Mouse (Mus musculus) kidney, adult 2 months (tissue): ENCODE results near the gene Sdk1.

Source experiments
- CTCF ChIP-seq: fragments of 200-500 bp; conservative IDR thresholded peaks from 2 replicates; pipeline ENCODE4 v1.5.1; 2011; ENCODE audit warnings: low read depth, mild to moderate bottlenecking, control low read depth, low read length, moderate library complexity, mixed read lengths; ENCODE audit not compliant: insufficient read depth, insufficient read length
- POLR2A ChIP-seq: fragments of 200-500 bp; IDR thresholded peaks from one replicate; pipeline ENCODE4 v1.6.1; 2011; ENCODE audit warnings: low read depth, low read length, control low read depth

- TF ChIP-seq POLR2A (no peak), CTCF (no peak)
Measured at GRCm38 (mm10) chr5:141985551-141985950, 744.3 kb downstream of the Sdk1 start.
